Mouse (Mus musculus): ENCODE measurements around the gene Tbc1d2.

DNA sequence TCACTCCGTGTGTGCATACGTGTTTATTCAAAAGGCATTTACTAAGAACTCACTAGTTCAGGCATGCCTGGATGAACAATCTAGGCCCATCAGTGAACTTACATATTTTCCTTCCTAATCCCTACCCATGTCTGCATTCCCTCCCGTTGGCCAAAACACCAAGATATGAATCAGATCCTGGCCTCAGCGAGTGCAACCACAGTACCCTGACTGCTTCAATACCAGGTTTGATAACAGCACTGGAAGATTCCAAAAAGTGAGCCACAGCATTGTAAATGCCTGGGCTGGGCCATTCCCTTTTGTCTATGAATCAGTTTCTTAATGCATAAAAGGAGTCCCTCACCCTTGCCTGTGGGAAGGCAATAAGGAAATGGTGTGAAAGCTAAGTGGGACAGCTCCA lies 848 bp downstream of the Tbc1d2 start:
- no peak for TF ChIP-seq CTCF (IDR thresholded peaks at IDR 0.05; ENCODE audit: low read depth)
- TF ChIP-seq EP300 (IDR thresholded peaks at IDR 0.05; ENCODE audit: low read depth), result no peak
